Mouse (Mus musculus): ENCODE data around the gene Ralgps1. TPM values are rescaled to one million over a fixed set of nuclear protein-coding genes. Genes with fewer than 3 reads are reported as not detected.

The Ralgps1 gene
- polyA plus RNA-seq, 1 experiment from 2014 or later = 32.0 TPM

DNA sequence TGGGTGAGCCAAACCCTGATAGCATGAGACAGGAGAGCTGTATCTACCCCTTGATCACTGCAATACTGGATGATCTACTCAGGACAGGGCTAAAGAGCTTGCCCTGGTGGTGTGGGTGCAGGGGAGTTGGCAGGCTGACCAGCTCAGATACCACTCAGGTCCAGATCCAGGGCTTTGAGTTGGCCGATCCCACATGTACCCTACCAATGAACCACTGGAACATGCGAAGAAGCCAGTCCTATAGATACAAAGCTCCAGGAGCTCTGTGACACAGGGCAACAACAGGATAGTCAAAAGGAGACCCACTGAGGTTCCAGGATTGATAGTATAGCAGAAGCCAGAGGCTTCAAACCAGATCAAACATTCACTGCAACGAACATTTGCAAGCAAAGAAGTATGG, 19.8 kb downstream of the Ralgps1 start:
- Histone ChIP-seq H3K9ac (ENCODE audit: low read depth, low read length) (no peak overlapping the region), H3K4me1 (ENCODE audit: control insufficient read depth, insufficient read depth, low read depth, low read length) (peaks cover 8% of the 10 kb centered on the region), H3K27me3 (replicated peaks; ENCODE audit: control insufficient read depth, insufficient read depth, low read length) (no peaks in the 10 kb centered on the region), H3K4me3 (ENCODE audit: low read length) (no peak overlapping the region), H3K27ac (ENCODE audit: low read depth, low read length) (no peak overlapping the region), H3K9me3 (ENCODE audit: control insufficient read depth, low read length) (no peaks in the 10 kb centered on the region), H3K36me3 (ENCODE audit: control insufficient read depth, insufficient read depth, low read length) (no peaks in the 10 kb centered on the region), H3K4me2 (ENCODE audit: low read length) (no peak overlapping the region)
- WGBS = 88% methylated on average over 3 of the region's 3 CpGs
- ATAC-seq = no peak

DNA sequence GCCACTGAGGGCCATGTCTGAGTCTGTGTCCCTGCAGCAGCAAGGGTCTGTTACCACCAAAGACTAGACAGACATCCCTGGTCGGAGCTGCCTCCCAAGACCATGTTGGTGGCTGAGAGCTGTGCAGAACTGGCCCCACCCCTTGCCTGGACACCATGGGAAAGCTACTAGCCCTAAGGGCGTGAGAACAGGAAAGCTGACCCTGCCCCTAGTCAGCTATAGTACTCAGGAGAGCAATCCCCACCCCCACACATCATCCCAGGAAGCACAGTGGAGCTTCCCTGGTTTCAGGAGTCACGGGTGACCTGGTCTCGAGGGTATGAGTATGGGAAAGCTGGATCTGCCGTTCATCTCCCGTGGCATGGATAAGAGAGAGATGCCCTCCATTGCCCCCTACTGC, 20.4 kb downstream of the Ralgps1 start:
- H3K4me3 ChIP-seq (ENCODE audit: low read length) = no peak overlapping the region
- ATAC-seq = no peak
- H3K4me2 ChIP-seq (ENCODE audit: low read length) = no peak overlapping the region

GRCm38 (mm10) chr2:33349581-33349980, 21.7 kb downstream of the Ralgps1 start:
- H3K4me2 ChIP-seq (ENCODE audit: low read length) = no peak overlapping the region
- ATAC-seq = no peak
- WGBS = 46% methylated on average over 2 of the region's 2 CpGs
- no peak overlapping the region for H3K27ac ChIP-seq (ENCODE audit: low read depth, low read length)
- H3K9me3 ChIP-seq (ENCODE audit: control insufficient read depth, low read length) = no peaks in the 10 kb centered on the region
- H3K36me3 ChIP-seq (ENCODE audit: control insufficient read depth, insufficient read depth, low read length) = no peaks in the 10 kb centered on the region
- H3K9ac ChIP-seq (ENCODE audit: low read depth, low read length) = no peak overlapping the region
- no peak overlapping the region for H3K4me3 ChIP-seq (ENCODE audit: low read length)
- no peaks in the 10 kb centered on the region for H3K27me3 ChIP-seq (replicated peaks; ENCODE audit: control insufficient read depth, insufficient read depth, low read length)
- H3K4me1 ChIP-seq (ENCODE audit: control insufficient read depth, insufficient read depth, low read depth, low read length) = peaks cover 14% of the 10 kb centered on the region

More for the DNA sequence above, 20.4 kb downstream of the Ralgps1 start:
- Histone ChIP-seq H3K9ac (ENCODE audit: low read depth, low read length) (no peak overlapping the region), H3K27me3 (replicated peaks; ENCODE audit: control insufficient read depth, insufficient read depth, low read length) (no peaks in the 10 kb centered on the region), H3K27ac (ENCODE audit: low read depth, low read length) (no peak overlapping the region), H3K4me1 (ENCODE audit: control insufficient read depth, insufficient read depth, low read depth, low read length) (peaks cover 13% of the 10 kb centered on the region), H3K36me3 (ENCODE audit: control insufficient read depth, insufficient read depth, low read length) (no peaks in the 10 kb centered on the region), H3K9me3 (ENCODE audit: control insufficient read depth, low read length) (no peaks in the 10 kb centered on the region)
- 86% methylated on average over 6 of the region's 6 CpGs for WGBS

DNA sequence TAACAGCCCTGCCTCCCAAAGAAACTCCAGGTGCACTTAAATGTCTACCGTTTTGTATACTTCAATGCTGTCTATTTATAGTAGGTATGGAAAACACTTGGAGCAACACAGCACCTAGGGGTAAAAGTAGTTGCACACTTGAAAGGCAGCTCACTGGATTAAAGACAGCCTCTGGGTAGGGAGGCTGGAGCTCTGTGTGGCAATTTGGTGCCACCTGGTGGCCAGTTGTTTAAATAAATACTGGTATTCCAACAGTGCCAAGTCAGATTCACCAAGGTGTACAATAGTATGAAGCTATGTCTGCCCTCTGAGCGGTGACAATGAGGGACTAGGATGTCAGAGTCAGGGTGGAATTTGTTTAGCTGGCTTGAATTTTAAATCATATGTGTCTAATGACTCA, 22.2 kb downstream of the Ralgps1 start:
- no peaks in the 10 kb centered on the region for H3K36me3 ChIP-seq (ENCODE audit: control insufficient read depth, insufficient read depth, low read length)
- 28% methylated on average over 2 of the region's 2 CpGs for WGBS
- ATAC-seq = peak; percentile 78
- no peak overlapping the region for H3K9ac ChIP-seq (ENCODE audit: low read depth, low read length)
- H3K27ac ChIP-seq (ENCODE audit: low read depth, low read length) = no peak overlapping the region
- H3K9me3 ChIP-seq (ENCODE audit: control insufficient read depth, low read length) = no peaks in the 10 kb centered on the region
- H3K4me1 ChIP-seq (ENCODE audit: control insufficient read depth, insufficient read depth, low read depth, low read length) = peaks cover 14% of the 10 kb centered on the region
- no peak overlapping the region for H3K4me3 ChIP-seq (ENCODE audit: low read length)
- no peak overlapping the region for H3K4me2 ChIP-seq (ENCODE audit: low read length)
- no peaks in the 10 kb centered on the region for H3K27me3 ChIP-seq (replicated peaks; ENCODE audit: control insufficient read depth, insufficient read depth, low read length)

DNA sequence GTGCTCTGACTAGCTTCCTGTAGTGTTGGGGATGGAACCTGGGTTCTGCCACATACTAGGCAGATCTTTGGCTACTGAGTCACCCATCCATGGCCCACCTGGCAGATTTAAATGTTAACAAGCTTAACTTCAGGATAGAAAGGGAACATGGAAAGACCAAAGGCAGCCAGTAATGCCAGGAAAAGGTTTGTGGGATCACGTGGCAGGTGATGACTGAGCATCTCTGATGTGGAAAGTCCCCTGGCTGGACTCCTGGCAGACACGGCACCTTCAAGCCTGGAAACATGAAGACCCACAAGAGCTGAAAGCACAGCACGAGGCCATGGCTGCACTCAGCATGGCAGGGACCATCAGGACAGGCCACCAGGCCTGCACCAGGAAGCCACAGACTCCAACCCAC, 23.0 kb downstream of the Ralgps1 start:
- no peaks in the 10 kb centered on the region for H3K27me3 ChIP-seq (replicated peaks; ENCODE audit: control insufficient read depth, insufficient read depth, low read length)
- no peaks in the 10 kb centered on the region for H3K9me3 ChIP-seq (ENCODE audit: control insufficient read depth, low read length)
- ATAC-seq = no peak
- H3K4me1 ChIP-seq (ENCODE audit: control insufficient read depth, insufficient read depth, low read depth, low read length) = peaks cover 14% of the 10 kb centered on the region
- no peak overlapping the region for H3K4me3 ChIP-seq (ENCODE audit: low read length)
- no peak overlapping the region for H3K9ac ChIP-seq (ENCODE audit: low read depth, low read length)
- WGBS = 78% methylated on average over 3 of the region's 3 CpGs
- no peak overlapping the region for H3K4me2 ChIP-seq (ENCODE audit: low read length)
- no peaks in the 10 kb centered on the region for H3K36me3 ChIP-seq (ENCODE audit: control insufficient read depth, insufficient read depth, low read length)
- H3K27ac ChIP-seq (ENCODE audit: low read depth, low read length) = no peak overlapping the region

DNA sequence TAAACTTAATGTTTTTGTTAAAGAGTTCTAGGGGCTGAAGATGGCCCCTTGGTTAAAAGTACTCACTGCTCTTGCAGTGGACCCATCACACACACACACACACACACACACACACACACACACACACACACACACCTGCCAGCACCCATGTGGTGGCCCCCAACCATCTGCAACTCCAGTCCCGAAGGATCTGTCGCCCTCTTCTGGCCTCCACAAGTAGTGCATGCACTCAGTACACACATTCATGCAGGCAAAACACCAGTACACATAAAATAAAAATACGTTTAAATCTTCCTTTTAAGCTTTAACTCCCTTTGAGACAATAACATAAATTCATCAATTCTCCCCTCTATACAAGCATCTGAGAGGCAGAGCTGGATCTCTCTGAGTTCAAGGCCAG, 23.7 kb downstream of the Ralgps1 start:
- no peak overlapping the region for H3K9ac ChIP-seq (ENCODE audit: low read depth, low read length)
- H3K9me3 ChIP-seq (ENCODE audit: control insufficient read depth, low read length) = no peaks in the 10 kb centered on the region
- no peaks in the 10 kb centered on the region for H3K27me3 ChIP-seq (replicated peaks; ENCODE audit: control insufficient read depth, insufficient read depth, low read length)
- H3K36me3 ChIP-seq (ENCODE audit: control insufficient read depth, insufficient read depth, low read length) = no peaks in the 10 kb centered on the region
- no peak overlapping the region for H3K27ac ChIP-seq (ENCODE audit: low read depth, low read length)
- no peak overlapping the region for H3K4me3 ChIP-seq (ENCODE audit: low read length)
- WGBS = 30% methylated on average over 3 of the region's 3 CpGs
- no peak for ATAC-seq
- no peak overlapping the region for H3K4me2 ChIP-seq (ENCODE audit: low read length)
- H3K4me1 ChIP-seq (ENCODE audit: control insufficient read depth, insufficient read depth, low read depth, low read length) = peaks cover 14% of the 10 kb centered on the region

DNA sequence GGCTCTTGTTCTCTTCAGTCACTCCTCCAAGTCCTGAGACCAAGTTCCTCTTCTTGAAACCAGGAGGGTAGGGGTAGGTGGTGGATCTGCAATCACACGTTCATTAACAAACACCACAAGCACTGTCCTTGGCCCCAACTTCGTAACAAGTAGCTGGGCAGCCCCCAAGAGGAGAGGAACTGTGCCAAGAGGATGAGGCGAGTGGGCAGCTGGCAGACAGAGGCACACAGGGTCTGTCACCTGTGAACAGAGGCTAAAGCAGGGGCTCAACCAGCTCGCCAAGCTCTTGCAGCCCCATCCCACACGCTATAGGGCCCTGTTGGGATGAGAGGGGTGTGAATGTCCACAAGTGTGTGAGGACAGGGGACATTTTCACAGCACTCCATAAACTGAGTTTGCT, 24.5 kb downstream of the Ralgps1 start:
- WGBS = 69% methylated on average over 5 of the region's 5 CpGs
- ATAC-seq = no peak
- Histone ChIP-seq H3K27me3 (replicated peaks; ENCODE audit: control insufficient read depth, insufficient read depth, low read length) (no peaks in the 10 kb centered on the region), H3K27ac (ENCODE audit: low read depth, low read length) (no peak overlapping the region), H3K9me3 (ENCODE audit: control insufficient read depth, low read length) (no peaks in the 10 kb centered on the region), H3K36me3 (ENCODE audit: control insufficient read depth, insufficient read depth, low read length) (no peaks in the 10 kb centered on the region), H3K9ac (ENCODE audit: low read depth, low read length) (no peak overlapping the region), H3K4me2 (ENCODE audit: low read length) (no peak overlapping the region), H3K4me1 (ENCODE audit: control insufficient read depth, insufficient read depth, low read depth, low read length) (peaks cover 14% of the 10 kb centered on the region), H3K4me3 (ENCODE audit: low read length) (no peak overlapping the region)

DNA sequence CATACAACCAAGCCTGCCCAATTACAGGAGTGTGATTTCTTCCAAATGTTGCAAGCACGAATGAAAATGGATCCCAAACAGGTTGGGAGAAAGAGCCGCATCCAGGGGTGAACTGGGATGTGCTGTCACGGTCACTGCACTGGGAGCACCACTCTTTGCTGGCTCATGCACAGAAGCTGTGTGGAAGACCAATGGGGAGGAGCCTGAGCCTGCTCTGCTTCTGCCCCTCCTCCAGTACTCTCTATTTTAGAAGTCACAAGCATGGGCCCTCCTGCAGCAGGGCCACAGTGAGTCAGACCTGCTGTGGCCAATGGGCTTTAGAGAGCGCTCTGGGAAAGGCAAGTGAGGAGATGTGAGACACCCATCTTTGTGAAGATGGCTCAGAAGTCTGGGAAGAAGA, 25.3 kb downstream of the Ralgps1 start:
- H3K27ac ChIP-seq (ENCODE audit: low read depth, low read length) = no peak overlapping the region
- no peaks in the 10 kb centered on the region for H3K36me3 ChIP-seq (ENCODE audit: control insufficient read depth, insufficient read depth, low read length)
- no peak overlapping the region for H3K4me3 ChIP-seq (ENCODE audit: low read length)
- H3K4me1 ChIP-seq (ENCODE audit: control insufficient read depth, insufficient read depth, low read depth, low read length) = peaks cover 14% of the 10 kb centered on the region
- H3K4me2 ChIP-seq (ENCODE audit: low read length) = no peak overlapping the region
- no peak for ATAC-seq
- H3K27me3 ChIP-seq (replicated peaks; ENCODE audit: control insufficient read depth, insufficient read depth, low read length) = no peaks in the 10 kb centered on the region
- H3K9ac ChIP-seq (ENCODE audit: low read depth, low read length) = no peak overlapping the region
- H3K9me3 ChIP-seq (ENCODE audit: control insufficient read depth, low read length) = no peaks in the 10 kb centered on the region
- WGBS = 63% methylated on average over 4 of the region's 4 CpGs

DNA sequence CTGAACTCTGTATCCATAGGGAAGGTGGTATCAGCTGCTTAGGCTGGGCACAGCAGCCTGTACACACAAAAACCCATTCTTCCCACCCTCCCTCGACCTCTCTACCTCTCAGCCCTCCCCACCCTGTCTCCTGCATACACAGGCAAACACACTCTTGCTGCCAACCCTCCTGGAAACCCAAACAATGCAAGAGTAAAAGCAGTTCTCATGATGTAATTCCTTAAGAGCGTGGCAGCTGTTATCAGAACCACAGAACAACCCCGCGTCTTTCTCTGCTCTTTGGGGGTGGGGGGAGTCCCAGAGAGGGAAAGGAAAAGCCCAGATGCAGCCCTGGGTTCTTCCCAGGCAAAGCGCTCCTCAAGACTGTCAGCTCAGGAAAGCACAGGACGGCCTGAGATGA, 25.8 kb downstream of the Ralgps1 start:
- Histone ChIP-seq H3K27me3 (replicated peaks; ENCODE audit: control insufficient read depth, insufficient read depth, low read length) (no peaks in the 10 kb centered on the region), H3K4me2 (ENCODE audit: low read length) (no peak overlapping the region), H3K9ac (ENCODE audit: low read depth, low read length) (no peak overlapping the region), H3K9me3 (ENCODE audit: control insufficient read depth, low read length) (no peaks in the 10 kb centered on the region), H3K27ac (ENCODE audit: low read depth, low read length) (no peak overlapping the region), H3K36me3 (ENCODE audit: control insufficient read depth, insufficient read depth, low read length) (no peaks in the 10 kb centered on the region), H3K4me1 (ENCODE audit: control insufficient read depth, insufficient read depth, low read depth, low read length) (peaks cover 14% of the 10 kb centered on the region), H3K4me3 (ENCODE audit: low read length) (no peak overlapping the region)
- no peak for ATAC-seq
- 48% methylated on average over 6 of the region's 6 CpGs for WGBS

DNA sequence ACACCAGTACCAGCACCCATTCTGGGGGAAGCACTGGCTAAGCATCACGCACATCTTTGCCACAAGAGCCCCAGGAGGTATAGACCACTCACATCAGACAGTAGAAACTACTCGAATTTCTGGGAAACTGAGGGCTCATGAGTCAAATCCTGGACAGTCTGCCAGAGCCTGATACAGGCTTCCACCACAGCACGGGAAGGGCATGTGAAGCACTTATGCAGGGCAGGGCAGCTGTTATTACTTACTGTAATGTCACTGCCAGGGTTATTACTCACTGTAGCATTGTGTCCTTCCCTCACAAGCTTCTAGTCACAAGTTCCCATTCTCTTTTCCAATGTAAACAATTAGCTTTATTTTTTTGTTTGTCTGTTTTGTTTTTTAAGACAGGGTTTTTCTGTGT, 27.9 kb downstream of the Ralgps1 start:
- peaks cover 14% of the 10 kb centered on the region for H3K4me1 ChIP-seq (ENCODE audit: control insufficient read depth, insufficient read depth, low read depth, low read length)
- no peak overlapping the region for H3K27ac ChIP-seq (ENCODE audit: low read depth, low read length)
- no peaks in the 10 kb centered on the region for H3K9me3 ChIP-seq (ENCODE audit: control insufficient read depth, low read length)
- no peak overlapping the region for H3K4me2 ChIP-seq (ENCODE audit: low read length)
- 76% methylated on average over 3 of the region's 3 CpGs for WGBS
- H3K4me3 ChIP-seq (ENCODE audit: low read length) = no peak overlapping the region
- ATAC-seq = no peak
- no peaks in the 10 kb centered on the region for H3K27me3 ChIP-seq (replicated peaks; ENCODE audit: control insufficient read depth, insufficient read depth, low read length)
- no peak overlapping the region for H3K9ac ChIP-seq (ENCODE audit: low read depth, low read length)
- H3K36me3 ChIP-seq (ENCODE audit: control insufficient read depth, insufficient read depth, low read length) = 0 out of 2 replicates have a peak, but pooled peaks cover 3% of the 10 kb centered on the region
